Mouse (Mus musculus) embryonic fibroblast, embryonic 13.5 days (primary cell): ENCODE results near the gene Pip5k1c. TPM values are rescaled to one million over a fixed set of nuclear protein-coding genes. Genes with fewer than 3 reads are reported as not detected.

Experiments used
- H3K27ac ChIP-seq: 2 replicates; pipeline ENCODE4 v1.5.1; 2012; ENCODE audit warnings: low read length, control low read depth, inconsistent platforms; ENCODE audit not compliant: insufficient read depth
- H3K4me1 ChIP-seq: 2 replicates; pipeline ENCODE4 v1.6.1; 2011; ENCODE audit warnings: low read length; ENCODE audit not compliant: control insufficient read depth, insufficient read depth
- H3K4me3 ChIP-seq: 2 replicates; pipeline ENCODE4 v1.5.1; 2011; ENCODE audit warnings: mild to moderate bottlenecking, control low read depth, low read length; ENCODE audit not compliant: insufficient read depth
- CTCF ChIP-seq: IDR thresholded peaks from 2 replicates; pipeline ENCODE4 v1.5.1; 2011; ENCODE audit warnings: mild to moderate bottlenecking, control low read depth, low read length, moderate library complexity, borderline replicate concordance; ENCODE audit not compliant: insufficient read depth
- POLR2A ChIP-seq: IDR thresholded peaks from 2 replicates; pipeline ENCODE4 v1.6.1; 2011; ENCODE audit warnings: low read depth, mild to moderate bottlenecking, control low read depth, low read length, moderate library complexity
- polyA plus RNA-seq: library from polyadenylated mRNA; stranded (reverse); fragments of >200 nt; gene quantifications from 2 replicates; pipeline ENCODE4 v1.2.4, GENCODE M21; 2011; ENCODE audit warnings: low read depth; ENCODE audit not compliant: missing spikeins, insufficient read length

Gene Pip5k1c
- 40.1 and 43.0 TPM in 2 replicates for polyA plus RNA-seq

GRCm38 (mm10) chr10:81292554-81293333, at the start of gene Pip5k1c:
Pip5k1c (plus strand) TSS chr10:81292963.
- TF ChIP-seq POLR2A (peak; percentile 84), CTCF (peak; percentile 89)
- Histone ChIP-seq H3K4me3 (peak within 1 kb of the TSS; percentile 62), H3K4me1 (peaks cover 5% of the 10 kb centered on the region; the same call in 1 of the 2 replicates), H3K27ac (no peak within 1 kb of the TSS)

GRCm38 (mm10) chr10:81244146-81244545, 48.6 kb upstream of the Pip5k1c start:
- Histone ChIP-seq H3K4me1 (no peaks in the 10 kb centered on the region), H3K4me3 (no peak overlapping the region), H3K27ac (no peak overlapping the region)
- no peak for TF ChIP-seq POLR2A
- no peak for TF ChIP-seq CTCF

GRCm38 (mm10) chr10:81244595-81244994, 48.2 kb upstream of the Pip5k1c start:
- Histone ChIP-seq H3K27ac (no peak overlapping the region), H3K4me1 (no peaks in the 10 kb centered on the region), H3K4me3 (no peak overlapping the region)
- TF ChIP-seq CTCF (peak; percentile 72; the same call in 1 of the 2 replicates), POLR2A (no peak)

- no peak overlapping the region for H3K4me3 ChIP-seq
- H3K4me1 ChIP-seq, result no peaks in the 10 kb centered on the region
- no peak overlapping the region for H3K27ac ChIP-seq
- TF ChIP-seq CTCF (no peak), POLR2A (no peak)
Observed at GRCm38 (mm10) chr10:81245166-81245565, 47.6 kb upstream of the Pip5k1c start.

GRCm38 (mm10) chr10:81247804-81248203, 45.0 kb upstream of the Pip5k1c start:
- no peak for TF ChIP-seq POLR2A
- TF ChIP-seq CTCF, result no peak
- no peak overlapping the region for H3K4me3 ChIP-seq
- no peak overlapping the region for H3K27ac ChIP-seq
- H3K4me1 ChIP-seq, result no peaks in the 10 kb centered on the region

- TF ChIP-seq CTCF (no peak), POLR2A (no peak)
- H3K4me1 ChIP-seq, result no peaks in the 10 kb centered on the region
- no peak overlapping the region for H3K4me3 ChIP-seq
- no peak overlapping the region for H3K27ac ChIP-seq
Observed at GRCm38 (mm10) chr10:81249442-81249841, 43.3 kb upstream of the Pip5k1c start.

- Histone ChIP-seq H3K4me3 (no peak within 1 kb of the TSS), H3K27ac (no peak within 1 kb of the TSS), H3K4me1 (no peaks in the 10 kb centered on the region)
- TF ChIP-seq POLR2A, result no peak
- no peak for TF ChIP-seq CTCF
Observed at GRCm38 (mm10) chr10:81252424-81253419, 40.0 kb upstream of the Pip5k1c start, which contains the start of gene Matk. Matk (plus strand) TSS chr10:81252935.

GRCm38 (mm10) chr10:81254886-81255285, 37.9 kb upstream of the Pip5k1c start:
- Histone ChIP-seq H3K4me1 (no peaks in the 10 kb centered on the region), H3K4me3 (no peak overlapping the region), H3K27ac (no peak overlapping the region)
- TF ChIP-seq CTCF (no peak), POLR2A (no peak)

- H3K4me1 ChIP-seq, result no peaks in the 10 kb centered on the region
- H3K27ac ChIP-seq, result no peak overlapping the region
- peak overlapping the region; percentile 24; the same call in 1 of the 2 replicates for H3K4me3 ChIP-seq
- TF ChIP-seq POLR2A (no peak), CTCF (no peak)
Observed at GRCm38 (mm10) chr10:81257158-81258039, 35.4 kb upstream of the Pip5k1c start.
